Mouse (Mus musculus) ovary, postnatal 10 days (tissue): Measurements from ENCODE around the gene Oaz1.
"Not testable (repeated sequence)": the region's sequence is repeated elsewhere in the genome, so short reads cannot be mapped to it uniquely, and the experiment has no call there.

ENCODE experiments used
- DNase-seq: peaks from one replicate; pipeline ENCODE4 v3.0.0; 2022; ENCODE audit warnings: low spot score

The Oaz1 gene

DNA sequence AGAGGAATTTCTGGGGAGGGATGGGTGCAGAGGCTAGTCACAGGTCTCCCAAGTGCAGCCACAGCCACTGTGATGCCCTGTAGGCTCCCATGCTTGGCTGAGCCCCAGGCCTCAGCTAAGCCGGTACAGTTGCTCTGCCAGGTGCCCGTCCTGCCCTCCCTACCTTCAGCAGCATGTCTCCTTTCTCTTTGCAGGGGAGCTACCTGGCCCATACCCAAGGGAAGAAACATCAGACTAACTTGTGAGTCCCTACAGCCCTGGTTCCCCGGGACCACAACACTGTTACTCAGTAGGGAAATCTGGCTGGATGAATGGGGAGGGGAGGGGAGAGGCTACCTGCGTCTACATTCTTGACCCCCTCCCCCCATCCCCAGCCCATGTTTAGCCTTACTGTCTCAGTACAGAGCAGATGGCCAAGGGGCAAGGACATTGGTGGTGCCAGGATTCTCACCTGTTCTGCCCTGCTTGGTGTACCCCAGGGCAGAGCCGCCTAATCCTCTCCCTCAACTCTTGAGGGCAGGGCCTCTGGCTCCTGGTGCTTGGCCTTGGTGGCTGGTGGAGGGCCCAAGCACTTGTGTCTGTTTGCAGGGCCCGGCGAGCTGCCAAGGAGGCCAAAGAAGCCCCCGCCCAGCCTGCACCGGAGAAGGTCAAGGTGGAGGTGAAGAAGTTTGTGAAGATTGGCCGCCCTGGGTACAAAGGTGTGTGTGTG is 24.1 kb upstream of the Oaz1 start:
- DNase-seq = no peak

DNA sequence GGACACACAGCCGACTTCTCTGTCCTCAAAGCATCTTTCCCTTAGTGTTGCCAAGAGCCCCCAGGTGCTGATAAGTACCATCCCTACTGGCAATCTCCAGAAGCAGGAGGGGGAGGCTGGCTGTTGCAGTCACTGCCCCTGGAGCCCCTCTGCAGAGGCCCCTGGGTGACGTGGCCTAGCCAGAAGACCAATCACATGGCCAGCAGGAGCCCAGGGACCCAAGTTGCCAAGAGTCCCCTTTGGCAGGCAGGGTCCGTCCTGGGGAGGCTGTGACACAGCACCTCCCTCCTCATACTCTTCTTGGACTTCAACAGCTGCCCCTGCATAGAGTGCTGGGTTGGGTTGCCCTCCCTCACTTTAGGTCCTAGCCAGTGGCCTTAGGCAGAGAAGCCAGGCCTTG is 23.5 kb upstream of the Oaz1 start:
- DNase-seq = no peak

DNA sequence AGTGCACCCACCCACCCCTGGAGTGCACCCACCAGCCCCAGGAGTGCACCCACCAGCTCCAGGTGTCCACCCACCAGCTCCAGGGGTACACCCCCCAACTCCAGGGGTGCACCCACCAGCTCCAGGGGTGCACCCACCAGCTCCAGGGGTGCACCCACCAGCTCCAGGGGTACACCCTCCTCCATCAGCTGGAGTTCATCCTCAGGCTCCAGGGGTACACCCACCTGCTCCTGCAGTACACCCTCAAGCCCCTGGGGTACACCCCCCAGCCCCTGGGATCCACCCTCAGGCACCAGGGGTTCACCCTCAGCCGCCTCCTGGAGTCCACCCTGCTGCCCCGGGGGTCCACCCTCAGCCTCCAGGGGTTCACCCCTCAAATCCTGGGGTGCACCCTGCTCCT is 22.1 kb upstream of the Oaz1 start:
- no peak for DNase-seq

DNA sequence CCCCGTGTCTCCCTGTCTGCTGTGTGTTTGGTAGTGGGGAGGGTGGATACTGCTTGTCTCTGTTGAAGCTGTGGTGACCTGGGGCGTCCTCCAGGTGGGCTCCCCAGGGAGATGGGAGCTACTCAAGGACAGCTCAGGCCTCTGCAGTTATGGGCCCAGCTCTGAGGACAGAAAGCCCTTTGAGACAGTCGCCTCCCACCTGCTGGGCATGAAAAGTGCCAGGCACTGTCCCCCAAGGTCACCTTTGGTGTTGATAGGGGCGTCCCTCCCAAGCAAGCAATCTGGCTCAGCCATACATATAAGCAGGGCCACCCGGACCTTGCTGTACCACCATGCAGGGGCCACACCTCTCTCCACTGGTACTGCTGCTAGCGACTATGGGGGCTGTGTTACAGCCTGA is 21.5 kb upstream of the Oaz1 start, which contains the start of gene Amh:
TSS of gene Amh (plus strand) at position 328 of the 400 bp plus-strand sequence.
- DNase-seq = no peak

DNA sequence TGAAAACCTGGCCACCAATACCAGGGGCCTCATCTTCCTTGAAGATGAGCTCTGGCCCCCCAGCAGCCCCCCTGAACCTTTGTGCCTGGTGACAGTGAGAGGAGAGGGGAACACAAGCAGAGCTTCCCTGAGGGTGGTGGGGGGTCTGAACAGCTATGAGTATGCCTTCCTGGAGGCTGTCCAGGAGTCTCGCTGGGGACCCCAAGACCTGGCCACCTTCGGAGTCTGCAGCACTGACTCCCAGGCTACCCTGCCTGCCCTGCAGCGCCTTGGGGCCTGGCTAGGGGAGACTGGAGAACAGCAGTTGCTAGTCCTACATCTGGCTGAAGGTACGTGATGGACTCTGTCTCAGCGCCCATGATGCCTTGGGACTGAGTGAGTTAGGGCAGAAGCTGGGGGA is 21.1 kb upstream of the Oaz1 start:
- no peak for DNase-seq

DNA sequence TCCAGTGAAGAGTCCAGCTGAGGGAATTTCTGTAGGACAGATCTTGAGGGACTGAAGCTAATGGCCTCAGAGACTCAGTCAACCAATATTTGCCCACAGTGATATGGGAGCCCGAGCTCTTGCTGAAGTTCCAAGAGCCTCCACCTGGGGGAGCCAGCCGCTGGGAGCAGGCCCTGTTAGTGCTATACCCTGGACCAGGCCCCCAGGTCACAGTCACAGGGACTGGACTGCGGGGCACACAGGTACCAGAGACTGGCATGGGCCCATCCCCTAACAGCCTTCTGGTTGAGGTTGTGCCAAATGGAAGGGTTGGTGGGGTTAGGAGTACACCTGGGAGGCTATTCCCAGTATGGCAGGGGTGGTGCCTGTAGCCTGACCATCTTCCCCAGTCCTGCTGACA is 20.5 kb upstream of the Oaz1 start:
- peak; percentile 63 for DNase-seq

DNA sequence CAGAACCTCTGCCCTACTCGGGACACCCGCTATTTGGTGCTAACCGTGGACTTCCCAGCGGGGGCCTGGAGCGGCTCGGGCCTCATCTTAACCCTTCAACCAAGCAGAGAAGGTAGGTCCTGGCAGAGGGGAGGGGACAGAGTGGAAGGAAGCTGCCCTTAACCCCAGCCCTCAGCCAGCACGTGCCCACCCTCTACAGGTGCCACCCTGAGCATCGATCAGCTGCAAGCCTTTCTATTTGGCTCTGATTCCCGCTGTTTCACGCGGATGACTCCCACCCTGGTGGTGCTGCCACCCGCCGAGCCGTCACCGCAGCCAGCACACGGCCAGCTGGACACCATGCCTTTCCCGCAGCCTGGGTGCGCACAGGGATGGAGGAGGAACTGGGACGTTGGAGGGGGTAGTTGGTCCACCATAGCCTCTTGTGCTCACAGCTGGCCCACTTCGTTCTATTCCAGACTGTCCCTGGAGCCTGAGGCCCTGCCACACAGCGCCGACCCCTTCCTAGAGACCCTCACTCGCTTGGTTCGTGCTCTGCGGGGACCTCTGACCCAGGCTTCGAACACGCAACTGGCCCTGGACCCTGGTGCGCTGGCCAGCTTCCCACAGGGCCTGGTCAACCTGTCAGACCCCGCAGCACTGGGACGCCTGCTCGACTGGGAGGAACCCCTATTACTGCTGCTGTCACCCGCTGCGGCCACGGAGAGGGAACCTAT is 20.0 kb upstream of the Oaz1 start:
- no peak for DNase-seq

DNA sequence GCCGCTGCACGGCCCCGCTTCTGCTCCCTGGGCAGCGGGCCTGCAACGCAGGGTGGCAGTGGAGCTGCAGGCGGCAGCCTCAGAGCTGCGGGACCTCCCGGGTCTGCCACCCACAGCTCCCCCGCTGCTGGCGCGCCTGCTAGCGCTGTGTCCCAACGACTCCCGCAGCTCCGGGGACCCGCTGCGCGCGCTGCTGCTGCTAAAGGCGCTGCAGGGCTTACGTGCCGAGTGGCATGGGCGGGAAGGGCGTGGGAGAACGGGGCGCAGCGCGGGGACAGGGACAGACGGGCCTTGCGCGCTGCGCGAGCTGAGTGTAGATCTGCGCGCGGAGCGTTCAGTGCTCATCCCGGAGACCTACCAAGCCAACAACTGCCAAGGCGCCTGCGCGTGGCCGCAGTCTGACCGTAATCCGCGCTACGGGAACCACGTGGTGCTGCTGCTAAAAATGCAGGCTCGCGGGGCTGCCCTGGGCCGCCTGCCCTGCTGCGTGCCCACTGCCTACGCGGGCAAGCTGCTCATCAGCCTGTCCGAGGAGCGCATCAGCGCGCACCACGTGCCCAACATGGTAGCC is 19.3 kb upstream of the Oaz1 start:
- no peak for DNase-seq

DNA sequence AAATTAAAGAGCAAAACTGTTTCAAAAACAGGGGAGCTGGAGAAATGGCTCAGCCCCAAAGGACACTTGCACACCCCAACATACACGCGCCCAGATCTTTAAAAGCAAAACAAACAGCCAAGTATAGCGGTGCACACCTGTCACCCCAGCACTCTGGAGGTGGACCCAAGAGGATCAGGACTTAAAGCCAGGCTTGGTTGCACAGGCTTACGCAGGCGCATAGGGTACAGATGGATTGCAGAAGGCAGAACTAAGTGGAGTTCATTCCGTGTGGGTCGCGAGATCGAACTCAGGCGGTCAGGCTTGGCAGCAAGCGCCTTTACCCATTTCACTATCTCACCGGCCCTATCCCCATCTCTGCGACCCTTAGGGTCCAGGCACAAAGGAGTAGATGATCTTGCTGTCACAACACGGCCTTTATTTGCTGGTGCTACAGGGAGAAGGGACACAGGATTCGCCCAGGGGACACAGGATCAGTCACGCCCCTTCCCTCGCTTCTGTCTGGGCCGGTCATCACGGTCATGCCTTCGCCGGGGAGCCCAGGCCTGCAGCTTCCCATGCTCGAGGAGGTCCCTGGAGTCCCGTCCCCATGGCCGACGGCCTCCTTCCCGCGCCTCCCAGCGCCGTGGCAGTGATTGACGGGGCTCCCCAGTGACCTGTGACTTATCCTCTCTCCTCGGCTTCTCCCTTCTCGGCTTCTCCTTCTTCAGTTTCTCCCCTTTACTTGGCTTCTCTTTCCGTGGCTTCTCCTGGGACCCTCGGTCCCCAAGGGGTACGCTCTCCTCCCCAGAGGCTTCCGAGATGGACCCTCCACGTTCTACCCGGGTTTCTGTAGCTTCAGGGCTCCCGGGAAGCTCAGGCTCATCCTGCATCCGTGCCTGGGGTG is 18.1 kb upstream of the Oaz1 start:
- no peak for DNase-seq

DNA sequence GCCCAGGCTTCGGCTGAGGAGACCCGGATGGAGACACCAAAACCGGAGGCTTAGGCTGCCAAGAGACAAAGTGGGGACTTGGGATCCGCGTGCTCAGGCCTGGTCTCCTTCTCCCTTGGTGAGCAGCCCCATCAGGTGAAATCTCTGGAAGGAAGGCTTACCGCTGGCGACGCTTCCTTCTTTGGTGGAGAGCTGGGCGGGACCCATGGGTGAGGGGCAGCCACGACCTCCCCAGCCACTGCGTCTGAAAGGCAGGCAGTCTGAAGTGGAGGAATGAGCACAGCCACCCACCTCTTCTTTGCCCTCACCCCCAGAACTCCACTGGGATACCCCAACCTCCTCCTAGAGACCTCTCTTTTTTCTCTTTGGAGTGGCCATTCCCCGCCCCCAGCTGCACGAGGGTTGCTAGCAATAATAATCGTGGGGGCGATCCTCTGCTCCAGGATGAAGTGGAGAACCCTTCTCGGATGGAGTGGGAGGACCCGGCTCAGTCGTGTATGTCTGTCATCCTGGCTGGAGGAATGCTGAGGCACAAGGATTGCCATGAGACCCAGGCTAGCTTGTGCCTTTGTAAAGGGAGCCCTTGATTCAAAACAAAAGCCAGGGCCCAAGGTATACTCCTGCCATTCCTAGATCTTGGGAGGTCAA is 17.3 kb upstream of the Oaz1 start:
- DNase-seq = no peak

DNA sequence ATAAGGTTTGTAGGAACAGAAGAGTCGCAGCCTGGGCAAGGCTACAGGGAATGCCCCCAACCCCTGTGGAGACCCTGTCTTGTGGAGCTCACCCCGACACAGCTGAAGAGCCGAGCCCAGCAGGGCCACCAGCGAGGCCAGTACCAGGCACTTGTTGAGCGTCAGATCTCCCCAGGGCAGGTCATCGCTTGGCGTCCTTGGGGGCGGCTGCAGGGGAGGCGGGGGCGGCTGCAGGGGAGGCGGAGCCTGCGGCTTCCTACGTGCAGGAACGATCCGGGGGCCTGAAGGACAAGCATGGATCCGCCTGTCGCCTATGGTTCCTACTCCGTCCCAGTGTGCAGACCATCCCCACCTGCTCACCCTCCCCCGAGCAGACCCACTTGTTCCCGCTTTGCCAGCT is 16.4 kb upstream of the Oaz1 start:
- no peak for DNase-seq

DNA sequence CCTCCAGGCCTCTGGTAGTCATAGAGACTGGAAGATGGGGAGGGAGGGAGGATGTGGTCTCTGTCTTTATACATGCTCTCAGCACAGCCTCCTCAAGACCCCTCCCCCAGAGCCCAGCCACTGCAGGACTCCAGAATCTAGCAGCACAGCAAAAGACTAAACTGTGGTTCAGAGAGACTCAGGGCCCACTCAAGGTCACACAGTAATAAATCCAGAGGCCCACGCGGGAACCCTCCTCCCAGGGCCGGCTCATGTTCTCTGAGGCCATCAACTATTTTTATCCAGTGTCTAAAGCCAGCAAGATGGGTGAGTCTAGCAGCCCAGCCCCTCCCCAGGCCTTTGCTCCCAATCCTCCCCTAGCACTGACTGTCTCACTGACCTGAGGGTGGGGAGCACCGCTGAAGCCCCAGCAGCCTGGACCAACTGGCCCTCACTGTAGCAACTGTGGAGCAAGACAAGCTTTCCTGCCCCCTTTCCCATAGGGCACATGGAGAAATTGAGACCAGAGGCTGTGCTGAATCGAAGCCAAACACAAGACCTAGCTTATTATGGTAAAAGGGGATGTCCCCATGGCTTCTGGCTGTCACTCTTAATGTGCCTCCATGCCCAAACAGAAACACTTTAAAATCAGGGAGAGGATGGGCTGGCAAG is 13.9 kb upstream of the Oaz1 start:
- DNase-seq = no peak

DNA sequence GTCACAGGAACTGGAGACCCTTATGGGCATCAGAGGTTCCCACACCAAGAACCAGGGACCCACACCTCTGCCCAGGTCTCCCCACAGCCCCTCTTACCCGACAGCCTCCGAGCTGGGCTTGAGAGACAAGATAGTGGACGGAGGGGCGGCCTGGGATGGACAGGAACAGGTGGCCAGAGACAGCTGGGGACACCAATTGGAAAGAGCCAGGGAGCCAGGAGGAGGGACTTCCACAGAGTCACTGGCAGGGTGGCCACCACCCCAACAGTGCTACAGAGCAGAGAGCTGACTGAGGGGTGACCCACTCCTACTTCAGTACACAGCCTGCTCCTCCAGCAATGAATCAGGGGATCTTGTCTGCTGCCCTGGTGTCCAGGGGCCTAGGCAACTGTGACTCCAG is 13.1 kb upstream of the Oaz1 start, which contains the start of gene Jsrp1:
TSS of gene Jsrp1 (minus strand) at position 133 of the 400 bp plus-strand sequence.
- no peak for DNase-seq

DNA sequence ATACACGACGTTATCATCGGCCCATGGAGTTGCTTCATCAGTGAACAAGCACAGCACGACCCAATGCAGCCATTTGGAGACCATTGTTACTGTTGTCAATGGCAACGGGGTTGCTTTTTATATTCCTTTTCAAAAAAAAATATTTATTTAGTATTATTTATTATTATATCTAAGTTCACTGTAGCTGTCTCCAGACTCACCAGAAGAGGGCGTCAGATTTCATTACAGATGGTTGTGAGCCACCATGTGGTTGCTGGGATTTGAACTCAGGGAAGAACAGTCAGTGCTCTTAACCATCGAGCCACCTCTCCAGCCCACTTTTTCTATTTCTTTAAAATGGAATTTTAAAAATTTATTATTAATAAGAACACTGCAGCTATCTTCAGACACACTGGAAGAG is 11.7 kb upstream of the Oaz1 start:
- no peak for DNase-seq

DNA sequence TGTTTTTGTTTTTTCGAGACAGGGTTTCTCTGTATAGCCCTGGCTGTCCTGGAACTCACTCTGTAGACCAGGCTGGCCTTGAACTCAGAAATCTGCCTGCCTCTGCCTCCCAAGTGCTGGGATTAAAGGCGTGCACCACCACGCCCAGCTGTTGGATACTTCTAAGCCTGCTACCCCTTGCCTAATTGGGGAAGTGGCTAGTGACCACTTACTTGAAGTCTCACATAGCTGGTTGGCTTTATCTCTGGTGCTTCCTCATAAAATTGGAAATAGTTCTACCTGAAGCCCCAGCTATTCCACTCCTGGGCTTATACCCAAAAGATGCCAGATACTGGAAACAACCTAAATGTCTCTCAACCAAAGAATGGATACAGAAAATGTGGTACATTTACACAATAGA is 10.2 kb upstream of the Oaz1 start:
- DNase-seq = not testable (repeated sequence)

DNA sequence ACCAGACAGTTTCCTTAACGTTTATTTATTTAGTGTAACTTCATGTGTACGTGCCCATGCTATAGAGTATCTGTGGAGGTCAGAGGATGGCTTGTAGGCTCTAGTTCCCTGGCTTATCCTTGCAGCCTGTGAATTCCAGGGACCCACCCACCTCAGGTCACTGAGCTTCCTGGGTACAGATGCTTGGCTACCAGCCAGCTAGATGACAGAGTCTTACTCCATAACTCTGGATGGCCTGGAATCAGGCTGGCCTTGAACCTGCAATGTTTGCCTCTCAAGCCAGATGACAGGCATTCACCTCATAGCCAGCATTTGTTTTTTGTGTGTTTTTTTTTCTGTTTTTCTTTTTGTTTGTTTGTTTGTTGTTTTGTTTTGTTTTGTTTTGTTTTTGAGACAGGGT is 9.3 kb upstream of the Oaz1 start:
- DNase-seq = no peak

DNA sequence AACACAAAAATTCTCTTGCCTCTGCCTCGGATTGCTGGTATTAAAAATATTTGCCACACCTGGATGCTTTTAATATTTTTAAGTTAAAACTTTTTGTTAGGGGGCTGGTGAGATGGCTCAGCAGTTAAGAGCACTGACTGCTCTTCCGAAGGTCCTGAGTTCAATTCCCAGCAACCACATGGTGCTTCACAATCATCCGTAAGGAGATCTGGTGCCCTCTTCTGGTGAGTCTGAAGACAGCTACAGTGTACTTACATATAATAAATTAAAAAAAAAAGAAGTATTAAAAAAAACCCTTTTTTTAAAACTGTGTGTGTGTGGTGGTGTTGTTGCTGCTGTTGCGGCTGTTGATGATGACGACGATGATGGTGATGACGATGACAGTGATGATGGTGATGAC is 8.5 kb upstream of the Oaz1 start:
- not testable (repeated sequence) for DNase-seq

DNA sequence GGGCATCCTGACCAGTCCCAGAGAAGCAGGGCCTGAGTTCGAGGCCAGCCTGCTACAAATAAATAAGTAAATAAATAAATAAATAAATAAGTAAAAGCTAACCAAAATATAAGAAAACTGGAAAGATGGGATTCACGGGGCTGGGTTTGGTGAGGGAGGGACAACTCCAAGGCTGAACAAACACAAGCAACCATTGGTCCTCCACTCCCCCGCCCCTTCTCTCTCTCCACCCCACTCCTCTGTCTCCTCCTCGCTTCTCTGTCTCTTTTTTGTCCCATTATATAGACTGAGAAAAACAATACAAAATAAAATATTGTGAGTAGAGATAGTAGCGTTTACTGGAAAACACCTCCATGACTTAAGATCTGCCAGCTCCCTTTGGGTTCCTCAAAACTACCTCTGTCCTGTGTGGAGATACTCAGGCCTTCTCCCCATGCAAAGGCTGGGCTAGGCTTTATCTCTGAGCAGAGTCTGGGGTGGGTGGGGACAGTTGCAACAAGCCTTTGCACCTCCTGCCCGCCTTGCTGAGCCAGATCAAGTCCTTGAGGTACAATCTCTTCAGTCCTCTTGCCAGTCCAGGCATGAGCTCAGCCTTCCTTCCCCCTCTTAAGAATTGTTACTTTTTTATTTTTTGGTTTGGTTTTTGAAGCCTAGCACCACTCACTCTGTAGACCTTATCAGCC is 7.7 kb upstream of the Oaz1 start:
- no peak for DNase-seq

DNA sequence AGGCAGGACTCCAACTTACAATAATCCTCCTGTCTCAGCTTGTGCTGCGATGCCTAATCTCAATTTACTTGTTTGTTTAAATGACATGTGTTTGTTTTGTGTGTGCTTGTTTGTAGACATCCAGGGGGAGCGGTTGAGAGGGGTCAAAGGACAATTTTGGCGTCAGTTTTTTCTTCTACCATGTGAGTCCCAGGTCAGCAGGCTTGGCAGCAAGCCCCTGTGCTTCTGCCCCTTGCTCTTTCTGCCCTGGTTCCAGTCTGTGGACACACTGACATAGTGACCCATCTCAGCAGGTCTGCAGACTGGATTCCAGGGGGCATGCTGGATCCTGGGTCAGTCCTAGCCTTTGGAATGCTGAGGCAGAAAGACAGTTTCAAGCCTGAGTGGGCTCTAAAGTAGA is 7.0 kb upstream of the Oaz1 start:
- DNase-seq = no peak

DNA sequence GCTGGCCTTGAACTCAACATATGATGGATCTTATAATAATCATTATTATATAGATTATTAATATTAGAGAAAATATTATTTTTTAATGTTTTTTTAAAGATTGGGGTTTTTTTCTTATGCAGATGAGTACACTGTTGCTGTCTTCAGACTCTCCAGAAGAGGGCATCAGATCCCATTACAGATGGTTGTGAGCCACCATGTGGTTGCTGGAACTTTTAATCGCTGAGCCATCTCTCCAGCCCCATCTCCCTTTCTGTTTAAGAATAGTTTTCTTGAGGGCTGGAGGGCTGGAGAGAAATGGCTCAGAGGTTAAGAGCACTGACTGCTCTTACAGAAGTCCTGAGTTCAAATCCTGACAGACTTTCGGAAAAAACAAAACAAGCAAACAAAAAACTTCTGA is 4.5 kb upstream of the Oaz1 start:
- DNase-seq = no peak

DNA sequence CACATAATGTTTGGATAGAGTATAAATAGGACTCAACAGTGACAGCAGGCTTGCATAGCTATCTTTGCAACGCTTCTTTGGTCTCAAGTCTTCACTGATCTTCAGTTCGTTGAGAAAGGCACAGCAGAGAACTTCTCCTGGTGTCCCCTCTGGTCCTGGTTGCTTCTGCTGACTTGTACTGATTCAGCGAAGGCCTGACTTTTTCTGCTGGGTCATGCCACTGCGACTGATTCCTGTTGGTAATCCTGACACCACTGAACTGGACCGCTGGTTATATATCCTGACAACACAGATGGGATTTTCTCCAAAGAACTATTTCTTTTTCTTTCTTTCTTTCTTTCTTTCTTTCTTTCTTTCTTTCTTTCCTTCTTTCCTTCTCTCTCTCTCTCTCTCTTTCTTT is 3.9 kb upstream of the Oaz1 start:
- no peak for DNase-seq
